Mouse (Mus musculus) cerebellum, adult 9-11 months (tissue): ENCODE data around the gene Cop1.
A peak's percentile ranks its signal among the peaks of the same experiment; 100 is the strongest.

ENCODE experiments used
- DNase-seq: peaks from one replicate; pipeline ENCODE4 v3.0.0; 2022

The Cop1 gene

GRCm38 (mm10) chr1:159290859-159291258 lies 58.7 kb downstream of the Cop1 start:
- no peak for DNase-seq

GRCm38 (mm10) chr1:159301418-159302082 lies 69.4 kb downstream of the Cop1 start:
- no peak for DNase-seq

- DNase-seq = no peak
These were observed 81.5 kb downstream of the Cop1 start for GRCm38 (mm10) chr1:159313625-159314024.

GRCm38 (mm10) chr1:159322586-159322985 lies 90.5 kb downstream of the Cop1 start:
- DNase-seq = no peak

- peak; percentile 9 for DNase-seq
These were observed 98.9 kb downstream of the Cop1 start for GRCm38 (mm10) chr1:159331008-159331407.

DNA sequence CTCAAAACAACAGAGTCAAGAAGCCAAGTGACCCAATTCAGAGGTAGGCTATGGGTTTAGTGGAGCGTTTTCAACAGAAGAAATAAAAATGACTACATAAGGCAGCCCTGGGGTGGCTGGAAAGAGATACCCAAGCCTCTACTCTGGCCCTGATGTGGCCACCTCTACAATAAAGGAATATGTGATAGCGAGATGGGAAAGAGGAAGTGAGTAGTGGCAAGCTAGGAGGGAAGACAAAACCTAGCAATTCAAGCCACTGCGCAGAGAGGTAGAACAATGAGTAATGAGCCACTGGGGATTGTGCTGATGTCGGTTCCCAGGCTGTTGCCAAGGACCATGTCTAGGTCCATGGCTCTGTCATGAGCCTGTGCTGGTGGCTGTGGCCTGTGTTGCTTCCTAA lies 102.0 kb downstream of the Cop1 start:
- no peak for DNase-seq

GRCm38 (mm10) chr1:159342355-159342754 lies 110.2 kb downstream of the Cop1 start:
- DNase-seq = no peak

GRCm38 (mm10) chr1:159355027-159355570 lies 123.0 kb downstream of the Cop1 start:
- DNase-seq = peak; percentile 28

DNA sequence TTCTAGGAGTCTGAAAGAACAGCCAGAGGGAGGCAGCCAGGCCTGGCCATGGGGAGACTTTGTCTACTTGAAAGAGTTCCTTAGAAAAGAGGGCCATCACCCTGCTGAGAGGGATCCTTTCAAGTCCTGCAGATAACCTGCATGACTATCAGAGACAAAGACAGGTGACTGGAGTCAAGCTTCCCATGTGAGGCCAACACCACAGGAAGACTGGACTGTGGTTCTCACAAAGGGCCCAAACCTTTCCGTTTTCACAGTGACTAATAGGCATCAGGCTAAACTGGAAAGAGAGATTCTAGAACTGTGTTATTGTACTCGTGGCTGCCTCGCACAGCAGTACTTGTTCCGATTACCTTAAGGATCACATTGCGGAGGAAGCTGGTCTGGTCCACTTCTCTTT lies 126.6 kb downstream of the Cop1 start:
- no peak for DNase-seq

DNA sequence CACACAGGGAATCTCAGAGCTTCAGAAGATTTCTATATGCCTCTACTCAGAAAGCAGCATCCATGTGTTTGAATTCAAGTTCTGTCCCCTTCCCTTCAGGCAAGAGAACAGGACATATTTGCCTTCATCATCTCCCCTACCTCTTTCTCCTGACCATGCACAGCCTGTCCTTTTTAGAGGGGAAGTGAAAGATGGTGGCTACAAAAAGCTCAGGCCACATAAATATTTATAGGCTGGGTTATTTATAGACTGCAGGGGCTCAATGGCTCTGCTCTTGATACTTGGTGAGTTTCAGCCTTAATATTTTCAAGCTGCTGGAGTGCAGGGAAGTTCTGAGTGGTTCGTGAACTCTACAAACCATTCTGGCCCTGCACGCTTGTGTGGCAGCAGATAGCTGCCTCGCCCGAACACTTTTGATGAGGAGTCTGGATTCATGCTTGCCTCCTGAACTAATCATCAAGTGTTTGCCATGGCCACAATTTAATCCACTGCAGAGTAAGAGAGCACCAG lies 139.8 kb downstream of the Cop1 start:
- DNase-seq = no peak

DNA sequence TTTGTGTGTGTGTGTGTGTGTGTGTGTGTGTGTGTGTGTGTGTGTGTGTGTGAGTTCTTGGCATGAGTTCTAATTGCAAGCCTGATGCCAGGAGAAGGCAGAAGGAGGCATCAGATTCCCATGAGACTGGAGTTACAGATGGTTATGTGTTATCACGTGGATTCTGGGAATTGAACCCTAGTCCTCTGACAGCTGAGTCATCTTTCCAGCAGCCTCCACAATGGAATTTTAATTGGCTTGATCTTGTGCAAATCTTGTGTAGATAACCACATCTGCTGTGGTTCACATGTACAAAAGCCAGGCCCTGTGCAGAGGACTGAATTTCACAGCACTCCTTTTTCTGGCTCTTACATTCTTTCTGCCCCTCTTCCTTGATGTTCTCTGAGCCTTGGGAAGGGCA lies 150.1 kb downstream of the Cop1 start:
- DNase-seq = no peak

GRCm38 (mm10) chr1:159382916-159383315 lies 150.8 kb downstream of the Cop1 start:
- no peak for DNase-seq

DNA sequence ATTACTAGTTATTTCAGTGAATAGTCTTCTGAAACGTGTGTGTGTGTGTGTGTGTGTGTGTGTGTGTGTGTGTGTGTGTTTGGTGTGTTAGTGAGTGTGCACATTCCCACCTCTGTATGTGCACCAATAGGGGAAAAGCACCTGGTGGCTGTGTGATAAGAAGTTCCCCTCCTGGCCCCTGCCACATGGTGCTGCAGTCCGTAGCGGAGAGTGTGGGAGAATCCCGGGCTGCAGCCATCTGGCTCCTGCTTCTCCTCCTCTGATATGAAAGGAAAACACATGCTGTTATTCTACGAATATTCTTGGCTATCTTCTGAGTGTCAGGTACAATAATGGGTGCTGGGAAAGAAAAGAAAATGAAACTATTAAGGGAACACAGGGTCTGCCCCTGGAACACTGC lies 154.3 kb downstream of the Cop1 start:
- no peak for DNase-seq

DNA sequence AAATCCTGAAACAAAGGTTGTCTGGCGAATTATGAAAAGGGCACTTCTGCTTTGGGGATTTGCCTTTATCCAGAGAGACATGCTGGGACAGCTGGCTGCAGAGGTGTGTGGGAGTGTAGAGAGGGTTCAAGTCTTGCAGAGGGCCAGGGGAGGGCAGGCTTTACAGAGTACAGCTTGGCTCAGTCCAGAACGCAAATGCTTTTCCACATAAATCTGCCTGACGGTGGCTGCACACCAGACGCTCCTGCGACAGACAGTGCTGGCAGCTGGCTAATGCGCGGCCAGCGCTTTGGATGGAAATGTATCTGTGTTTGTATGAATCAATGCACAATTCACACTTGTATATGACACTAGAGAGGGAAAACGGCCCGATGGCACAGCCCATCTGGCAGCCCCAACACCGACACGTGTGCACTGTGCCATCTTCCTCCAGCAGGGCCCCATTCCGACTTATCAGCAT lies 156.5 kb downstream of the Cop1 start:
- no peak for DNase-seq

GRCm38 (mm10) chr1:159390049-159390448 lies 157.9 kb downstream of the Cop1 start:
- peak; percentile 56 for DNase-seq

- DNase-seq = peak; percentile 49
These were observed 160.5 kb downstream of the Cop1 start for GRCm38 (mm10) chr1:159392667-159393066.

DNA sequence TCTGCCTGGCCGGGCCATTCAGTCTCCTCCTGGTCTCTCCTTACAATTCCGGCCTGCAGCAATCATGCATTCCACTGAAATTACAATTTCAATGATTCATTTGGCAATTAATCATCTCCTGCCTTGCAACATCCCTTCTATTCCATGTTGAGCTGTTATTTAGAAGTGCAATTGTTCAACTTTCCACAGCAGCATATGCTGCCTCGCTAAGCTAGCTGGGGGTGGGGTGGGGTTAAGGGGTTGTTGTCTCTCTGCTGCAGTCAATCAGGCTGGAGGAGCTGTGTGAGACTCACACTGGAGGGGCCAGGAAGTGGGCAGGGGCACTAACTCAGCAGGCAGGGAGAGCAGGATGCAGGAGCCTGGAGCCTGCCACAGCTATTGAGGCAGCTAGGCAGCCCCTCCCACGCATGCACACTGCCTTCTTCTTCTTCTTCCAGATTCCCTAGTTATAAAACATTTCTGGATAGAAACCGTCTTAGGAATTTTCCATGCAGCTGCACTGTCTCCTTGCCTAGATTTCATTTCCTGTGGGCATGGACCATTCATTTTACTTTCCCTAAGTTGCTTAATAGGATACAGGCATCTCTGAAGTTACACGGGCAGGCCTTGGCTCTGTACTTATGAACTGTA lies 161.1 kb downstream of the Cop1 start:
- no peak for DNase-seq

- DNase-seq = no peak
These were observed 161.8 kb downstream of the Cop1 start for GRCm38 (mm10) chr1:159393931-159394330.

DNA sequence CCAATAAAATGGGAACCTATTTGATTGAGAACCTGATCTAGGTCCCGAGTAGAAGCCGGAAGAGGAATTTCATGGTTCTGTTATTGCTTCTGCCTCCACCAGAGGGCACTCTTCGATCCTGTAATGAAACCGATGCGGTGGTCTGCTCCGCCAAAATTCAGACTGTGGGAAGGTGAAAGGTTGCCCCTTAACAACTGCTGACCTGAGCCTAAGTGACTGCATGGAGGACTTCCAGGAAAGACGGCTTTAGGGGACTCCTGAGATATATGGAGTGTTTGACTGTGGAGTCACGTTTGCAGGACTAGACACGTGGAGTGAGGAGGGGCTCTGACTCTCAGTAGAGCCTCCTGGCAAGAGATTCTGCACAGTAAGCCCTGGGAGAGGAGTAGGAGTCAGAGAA lies 164.4 kb downstream of the Cop1 start:
- peak; percentile 21 for DNase-seq
